In the genomic region with DNA sequence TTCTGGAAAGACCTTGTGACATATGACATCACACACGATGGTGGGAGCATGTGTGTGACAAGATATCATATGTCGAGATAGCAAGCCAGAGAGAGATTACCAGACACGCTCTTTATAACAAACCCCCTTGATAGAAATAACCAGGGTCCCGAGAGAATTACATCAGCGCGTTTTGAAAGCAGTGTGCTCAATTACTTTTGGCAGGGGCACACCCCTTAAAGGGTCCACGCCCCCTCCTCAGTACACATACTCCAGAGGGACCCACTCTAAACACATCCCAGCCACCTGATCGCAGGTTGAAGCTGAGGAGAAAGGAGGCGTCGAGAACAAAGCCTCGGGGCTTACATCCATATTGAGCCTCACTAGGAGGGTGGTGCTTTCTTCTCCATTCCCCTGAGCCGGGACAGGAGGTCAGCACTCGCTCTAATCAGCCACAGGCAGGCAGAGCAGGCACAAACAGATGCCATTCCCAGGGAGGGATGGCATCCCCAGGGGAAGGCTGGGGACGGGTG, we compare ENCODE assay signal across 14 mouse cellular contexts. TPM values are rescaled to one million over a fixed set of nuclear protein-coding genes. Genes with fewer than 3 reads are reported as not detected.
DNase-seq lines count a peak whose midpoint lies in the region; ATAC-seq and TF ChIP-seq lines count a peak whose summit lies in the region.
"Had no signal": no experiment of that assay in that cellular context is flagged by ENCODE, and none has a peak within 500 bp of the region (broad histone marks: within the 10 kb centered on the region; RNA-seq: fewer than 3 reads in every experiment).

No protein-coding gene starts in this region.

- no peak overlapping the region for H3K9ac ChIP-seq in kidney, embryonic 14.5 days (ENCODE audit: low read depth, low read length)
- 0 out of 2 replicates have a peak overlapping the region, but pooled peaks have one; percentile 46 for H3K9ac ChIP-seq in embryonic facial prominence, embryonic 13.5 days
- no peak overlapping the region for H3K9ac ChIP-seq in hindbrain, embryonic 15.5 days
- H3K9ac ChIP-seq in neural tube, embryonic 14.5 days (replicated peaks; ENCODE audit: low read depth, low read length), result no peak overlapping the region; the same call in 1 of the 2 replicates
- H3K9ac ChIP-seq: limb, embryonic 13.5 days had no signal

- H3K4me3 ChIP-seq in kidney, embryonic 14.5 days (ENCODE audit: low read length), result no peak overlapping the region
- no peak overlapping the region for H3K4me3 ChIP-seq in kidney, adult 2 months (ENCODE audit: insufficient read depth, low read depth, low read length)
- no peak overlapping the region for H3K4me3 ChIP-seq in embryonic facial prominence, embryonic 13.5 days
- H3K4me3 ChIP-seq in hindbrain, embryonic 15.5 days, result no peak overlapping the region
- H3K4me3 ChIP-seq in neural tube, embryonic 14.5 days (ENCODE audit: low read depth, low read length), result no peak overlapping the region
- H3K4me3 ChIP-seq: limb, embryonic 13.5 days had no signal

- ATAC-seq in kidney, embryonic 14.5 days (ENCODE audit: low FRiP score, low TSS enrichment), result peak; percentile 10; the same call in 1 of the 2 replicates
- ATAC-seq in embryonic facial prominence, embryonic 13.5 days (ENCODE audit: insufficient number of reproducible peaks, insufficient read depth, low FRiP score, low TSS enrichment, low read depth), result no peak
- ATAC-seq in hindbrain, embryonic 15.5 days (ENCODE audit: low FRiP score, low read depth), result 0 out of 2 replicates have a peak, but pooled peaks have one; percentile 17
- peak; percentile 42; the same call in 1 of the 2 replicates for ATAC-seq in neural tube, embryonic 14.5 days (ENCODE audit: low read depth)
- ATAC-seq in erythroblast, adult 5-6 weeks (replicated peaks; ENCODE audit: low FRiP score, poor library complexity, severe bottlenecking), result no peak

- no peak overlapping the region for H3K4me2 ChIP-seq in kidney, embryonic 14.5 days (replicated peaks; ENCODE audit: low read depth, low read length)
- peak overlapping the region; percentile 31 for H3K4me2 ChIP-seq in embryonic facial prominence, embryonic 13.5 days
- peak overlapping the region; percentile 21 for H3K4me2 ChIP-seq in hindbrain, embryonic 15.5 days
- peak overlapping the region; percentile 25; the same call in 1 of the 2 replicates for H3K4me2 ChIP-seq in neural tube, embryonic 14.5 days (ENCODE audit: low read depth, low read length)
- H3K4me2 ChIP-seq: limb, embryonic 13.5 days had no signal

- 37% methylated on average over 14 of the region's 14 CpGs for WGBS in kidney, embryonic 14.5 days
- WGBS in kidney, adult 2 months, result 34% methylated on average over 14 of the region's 14 CpGs
- 15% methylated on average over 14 of the region's 14 CpGs for WGBS in embryonic facial prominence, embryonic 13.5 days
- WGBS in hindbrain, embryonic 15.5 days, result 13% methylated on average over 14 of the region's 14 CpGs
- 17% methylated on average over 14 of the region's 14 CpGs for WGBS in neural tube, embryonic 14.5 days

- no peak for TF ChIP-seq CTCF in kidney, adult 2 months (conservative IDR thresholded peaks at IDR 0.05; ENCODE audit: insufficient read depth, insufficient read length, low read depth, low read length)

- no peak for TF ChIP-seq POLR2A in kidney, adult 2 months (IDR thresholded peaks at IDR 0.05; ENCODE audit: low read depth, low read length)

- no peaks in the 10 kb centered on the region for H3K4me1 ChIP-seq in kidney, embryonic 14.5 days (ENCODE audit: control insufficient read depth, insufficient read depth, low read length)
- H3K4me1 ChIP-seq in kidney, adult 2 months (ENCODE audit: control insufficient read depth, insufficient read depth, low read length), result no peaks in the 10 kb centered on the region
- H3K4me1 ChIP-seq in embryonic facial prominence, embryonic 13.5 days, result peaks cover 23% of the 10 kb centered on the region
- peaks cover 26% of the 10 kb centered on the region for H3K4me1 ChIP-seq in hindbrain, embryonic 15.5 days (replicated peaks)
- 0 out of 2 replicates have a peak, but pooled peaks cover 10% of the 10 kb centered on the region for H3K4me1 ChIP-seq in neural tube, embryonic 14.5 days (ENCODE audit: control insufficient read depth, insufficient read depth, low read length)

- H3K9me3 ChIP-seq in kidney, embryonic 14.5 days (ENCODE audit: control insufficient read depth, low read length), result no peaks in the 10 kb centered on the region
- no peaks in the 10 kb centered on the region for H3K9me3 ChIP-seq in embryonic facial prominence, embryonic 13.5 days
- H3K9me3 ChIP-seq in hindbrain, embryonic 15.5 days, result no peaks in the 10 kb centered on the region
- H3K9me3 ChIP-seq in neural tube, embryonic 14.5 days (ENCODE audit: control insufficient read depth, low read length), result no peaks in the 10 kb centered on the region
- H3K9me3 ChIP-seq: limb, embryonic 13.5 days had no signal

- intact Hi-C loops in left cerebral cortex, postnatal 14 days (cut with DNase I), result no loop called here

- no peak overlapping the region for H3K27ac ChIP-seq in kidney, embryonic 14.5 days (ENCODE audit: low read depth, low read length)
- H3K27ac ChIP-seq in kidney, adult 2 months (ENCODE audit: insufficient read depth, low read depth, low read length), result no peak overlapping the region
- no peak overlapping the region for H3K27ac ChIP-seq in embryonic facial prominence, embryonic 13.5 days
- no peak overlapping the region for H3K27ac ChIP-seq in hindbrain, embryonic 15.5 days (replicated peaks)
- peak overlapping the region; percentile 45; the same call in 1 of the 2 replicates for H3K27ac ChIP-seq in neural tube, embryonic 14.5 days (ENCODE audit: low read depth, low read length)
- H3K27ac ChIP-seq: limb, embryonic 13.5 days had no signal

- DNase-seq in kidney, adult 2 months, result no peak
- no peak for DNase-seq in adrenal gland, adult (ENCODE audit: inconsistent age in 2 of 2, low spot score in 1 of 2)
- DNase-seq in left cerebral cortex, postnatal 14 days (ENCODE audit: low spot score in 2 of 2), result no peak
- DNase-seq: cerebellum, adult 9-10 months; kidney, adult 8-10 months; layer of hippocampus, adult 9-11 months had no signal

- H3K27me3 ChIP-seq in kidney, embryonic 14.5 days (ENCODE audit: control insufficient read depth, insufficient read depth, low read length), result 0 out of 2 replicates have a peak, but pooled peaks cover 7% of the 10 kb centered on the region
- H3K27me3 ChIP-seq in kidney, adult 2 months (replicated peaks; ENCODE audit: control insufficient read depth, insufficient read depth, low read length), result no peaks in the 10 kb centered on the region
- H3K27me3 ChIP-seq in embryonic facial prominence, embryonic 13.5 days, result peaks cover 7% of the 10 kb centered on the region; the same call in 1 of the 2 replicates
- H3K27me3 ChIP-seq in hindbrain, embryonic 15.5 days, result no peaks in the 10 kb centered on the region
- no peaks in the 10 kb centered on the region for H3K27me3 ChIP-seq in neural tube, embryonic 14.5 days (ENCODE audit: control insufficient read depth, insufficient read depth, low read length)

- H3K36me3 ChIP-seq in kidney, embryonic 14.5 days (ENCODE audit: control insufficient read depth, insufficient read depth, low read length), result no peaks in the 10 kb centered on the region
- no peaks in the 10 kb centered on the region for H3K36me3 ChIP-seq in kidney, adult 2 months (ENCODE audit: control insufficient read depth, insufficient read depth, low read length)
- H3K36me3 ChIP-seq in embryonic facial prominence, embryonic 13.5 days, result no peaks in the 10 kb centered on the region
- no peaks in the 10 kb centered on the region for H3K36me3 ChIP-seq in hindbrain, embryonic 15.5 days
- no peaks in the 10 kb centered on the region for H3K36me3 ChIP-seq in neural tube, embryonic 14.5 days (ENCODE audit: control insufficient read depth, insufficient read depth, low read length)
- H3K36me3 ChIP-seq: limb, embryonic 13.5 days had no signal

RNA-seq across cellular contexts. Expression of a gene that starts 2.8 kb away (rescaled TPM):
- not detected in 2 replicates for polyA plus RNA-seq in kidney, embryonic 14.5 days (2014; fragmentation: Nextera tagmentation; extraction: Ambion mirVana)
- polyA plus RNA-seq in kidney, adult 2 months (2012; rRNA removed), result not detected in 2 replicates
- polyA plus RNA-seq in embryonic facial prominence, embryonic 13.5 days (2015; fragmentation: Nextera tagmentation; extraction: Ambion mirVana), result not detected in 2 replicates
- polyA plus RNA-seq in hindbrain, embryonic 15.5 days (2015; fragmentation: Nextera tagmentation; extraction: Ambion mirVana), result 0.14 TPM in 1 of 2 replicates, not detected in the other
- polyA plus RNA-seq in neural tube, embryonic 14.5 days (2014; fragmentation: Nextera tagmentation; extraction: Ambion mirVana), result 0.26 and 0.40 TPM in 2 replicates
- total RNA-seq in erythroblast, adult 5-6 weeks (2015; ENCODE audit: low replicate concordance), result not detected in 2 replicates
- total RNA-seq in erythroblast, adult 5-6 weeks (2017; ENCODE audit: low replicate concordance), result not detected in 2 replicates
- under 1 TPM; 0.34 to 0.35 TPM for total RNA-seq in left cerebral cortex, postnatal 14 days (2021)
- total RNA-seq: heart, adult 18-20 months; megakaryocyte progenitor cell, adult 5-6 weeks had no signal
- polyA plus RNA-seq: limb, embryonic 13.5 days had no signal

RNA-seq across cellular contexts. Expression of a gene that starts 7.8 kb away (rescaled TPM):
- 11.2 and 13.5 TPM in 2 replicates for polyA plus RNA-seq in kidney, embryonic 14.5 days (2014; fragmentation: Nextera tagmentation; extraction: Ambion mirVana)
- 10.3 and 10.8 TPM in 2 replicates for polyA plus RNA-seq in kidney, adult 2 months (2012; rRNA removed)
- 9.7 and 11.5 TPM in 2 replicates for polyA plus RNA-seq in embryonic facial prominence, embryonic 13.5 days (2015; fragmentation: Nextera tagmentation; extraction: Ambion mirVana)
- polyA plus RNA-seq in hindbrain, embryonic 15.5 days (2015; fragmentation: Nextera tagmentation; extraction: Ambion mirVana), result 35.0 and 36.7 TPM in 2 replicates
- polyA plus RNA-seq in neural tube, embryonic 14.5 days (2014; fragmentation: Nextera tagmentation; extraction: Ambion mirVana), result 26.2 and 30.2 TPM in 2 replicates
- 473 and 508 TPM in 2 replicates for total RNA-seq in erythroblast, adult 5-6 weeks (2015; ENCODE audit: low replicate concordance)
- total RNA-seq in erythroblast, adult 5-6 weeks (2017; ENCODE audit: low replicate concordance), result 800 and 935 TPM in 2 replicates
- total RNA-seq in left cerebral cortex, postnatal 14 days (2021), result 100 to 1,000 TPM; 134 to 139 TPM

RNA-seq across cellular contexts. Expression of a gene that starts 37.7 kb away (rescaled TPM):
- polyA plus RNA-seq in kidney, embryonic 14.5 days (2014; fragmentation: Nextera tagmentation; extraction: Ambion mirVana), result 5.4 and 7.2 TPM in 2 replicates
- polyA plus RNA-seq in kidney, adult 2 months (2012; rRNA removed), result 18.0 and 19.1 TPM in 2 replicates
- polyA plus RNA-seq in embryonic facial prominence, embryonic 13.5 days (2015; fragmentation: Nextera tagmentation; extraction: Ambion mirVana), result 4.2 and 4.3 TPM in 2 replicates
- polyA plus RNA-seq in hindbrain, embryonic 15.5 days (2015; fragmentation: Nextera tagmentation; extraction: Ambion mirVana), result 1.1 and 1.6 TPM in 2 replicates
- 0.52 and 1.1 TPM in 2 replicates for polyA plus RNA-seq in neural tube, embryonic 14.5 days (2014; fragmentation: Nextera tagmentation; extraction: Ambion mirVana)
- total RNA-seq in erythroblast, adult 5-6 weeks (2015; ENCODE audit: low replicate concordance), result 2.3 and 5.0 TPM in 2 replicates
- 2.8 and 3.2 TPM in 2 replicates for total RNA-seq in erythroblast, adult 5-6 weeks (2017; ENCODE audit: low replicate concordance)
- total RNA-seq in left cerebral cortex, postnatal 14 days (2021), result 1 to 10 TPM; 1.5 to 1.9 TPM

RNA-seq across cellular contexts. Expression of a gene that starts 58.4 kb away (rescaled TPM):
- 3.0 and 3.7 TPM in 2 replicates for polyA plus RNA-seq in kidney, embryonic 14.5 days (2014; fragmentation: Nextera tagmentation; extraction: Ambion mirVana)
- polyA plus RNA-seq in kidney, adult 2 months (2012; rRNA removed), result 9.9 and 12.0 TPM in 2 replicates
- 5.0 and 6.1 TPM in 2 replicates for polyA plus RNA-seq in embryonic facial prominence, embryonic 13.5 days (2015; fragmentation: Nextera tagmentation; extraction: Ambion mirVana)
- polyA plus RNA-seq in hindbrain, embryonic 15.5 days (2015; fragmentation: Nextera tagmentation; extraction: Ambion mirVana), result 8.4 and 11.0 TPM in 2 replicates
- 0.54 and 3.6 TPM in 2 replicates for polyA plus RNA-seq in neural tube, embryonic 14.5 days (2014; fragmentation: Nextera tagmentation; extraction: Ambion mirVana)
- 14.2 and 15.9 TPM in 2 replicates for total RNA-seq in erythroblast, adult 5-6 weeks (2015; ENCODE audit: low replicate concordance)
- total RNA-seq in erythroblast, adult 5-6 weeks (2017; ENCODE audit: low replicate concordance), result 45.3 and 46.3 TPM in 2 replicates
- 1 to 10 TPM; 4.7 to 5.9 TPM for total RNA-seq in left cerebral cortex, postnatal 14 days (2021)

Comparison
In these comparisons a context has a peak if more than half of its experiments do, and no peak if none do; other contexts are left out.
1. ATAC-seq: peak in kidney, embryonic 14.5 days (single experiment), hindbrain, embryonic 15.5 days (single experiment) and neural tube, embryonic 14.5 days (single experiment); none in embryonic facial prominence, embryonic 13.5 days (single experiment) and erythroblast, adult 5-6 weeks (single experiment).